Mouse (Mus musculus) intestine, postnatal 0 days (tissue): ENCODE data around the gene Syne1. TPM values are rescaled to one million over a fixed set of nuclear protein-coding genes. Genes with fewer than 3 reads are reported as not detected.
A peak's percentile ranks its signal among the peaks of the same experiment; 100 is the strongest.

Experiments
- ATAC-seq: fragments of 200-750 bp; cut with Nextera tagmentation; 2 replicates; pipeline ENCODE4 v1.8.0; 2017; ENCODE audit warnings: mild to moderate bottlenecking, moderate TSS enrichment, moderate library complexity
- H3K27ac ChIP-seq: fragments of 300-500 bp; sonication (generic); 2 replicates; pipeline ENCODE4 v1.5.1; 2014; ENCODE audit warnings: mild to moderate bottlenecking, low read depth, low read length, moderate library complexity
- H3K27me3 ChIP-seq: fragments of 300-500 bp; sonication (generic); replicated peaks from 2 replicates; pipeline ENCODE4 v1.6.1; 2014; ENCODE audit warnings: low read length, mixed read lengths; ENCODE audit not compliant: control insufficient read depth, insufficient read depth
- H3K36me3 ChIP-seq: fragments of 300-500 bp; sonication (generic); 2 replicates; pipeline ENCODE4 v1.6.1; 2014; ENCODE audit warnings: mild to moderate bottlenecking, moderate library complexity; ENCODE audit not compliant: control insufficient read depth, insufficient read depth
- H3K4me1 ChIP-seq: fragments of 300-500 bp; sonication (generic); replicated peaks from 2 replicates; pipeline ENCODE4 v1.6.1; 2014; ENCODE audit warnings: antibody characterized with exemption, low read length, mixed read lengths; ENCODE audit not compliant: control insufficient read depth, insufficient read depth
- H3K4me2 ChIP-seq: fragments of 300-500 bp; sonication (generic); replicated peaks from 2 replicates; pipeline ENCODE4 v1.6.1; 2014; ENCODE audit warnings: low read depth, mild to moderate bottlenecking, moderate library complexity
- H3K4me3 ChIP-seq: fragments of 300-500 bp; sonication (generic); 2 replicates; pipeline ENCODE4 v1.5.1; 2014; ENCODE audit warnings: low read depth, low read length
- H3K9ac ChIP-seq: fragments of 300-500 bp; sonication (generic); 2 replicates; pipeline ENCODE4 v1.6.1; 2014; ENCODE audit warnings: mild to moderate bottlenecking, low read depth, low read length
- H3K9me3 ChIP-seq: fragments of 300-500 bp; sonication (generic); 2 replicates; pipeline ENCODE4 v1.6.1; 2016; ENCODE audit warnings: mixed run types; ENCODE audit not compliant: control insufficient read depth
- CTCF ChIP-seq: sonication (generic); IDR thresholded peaks from 2 replicates; pipeline ENCODE4 v1.5.1; 2016; ENCODE audit warnings: low read depth, mild to moderate bottlenecking, control low read depth, antibody characterized with exemption, moderate library complexity
- WGBS: fragments of 180-500 bp; shearing (Covaris S2); extraction: QIAGEN DNeasy Blood & Tissue Kit; methylation state at CpG from one replicate; pipeline ENCODE4 v1.1.7; 2014; 5-methylcytosine and 5-hydroxymethylcytosine counted together
- polyA plus RNA-seq: library from polyadenylated mRNA; unstranded; fragments of >200 nt; fragmentation: Nextera tagmentation; extraction: Ambion mirVana; gene quantifications from 2 replicates; pipeline ENCODE4 v1.2.1, GENCODE M21; 2015

The Syne1 gene
- polyA plus RNA-seq, 1 experiment from 2014 or later = 4.3 TPM

GRCm38 (mm10) chr10:5190756-5191155 is 360.5 kb downstream of the Syne1 start:
- Histone ChIP-seq H3K4me2 (no peak overlapping the region), H3K9ac (no peak overlapping the region), H3K27ac (no peak overlapping the region), H3K36me3 (peaks cover 6% of the 10 kb centered on the region; the same call in 1 of the 2 replicates), H3K9me3 (no peaks in the 10 kb centered on the region), H3K4me1 (no peaks in the 10 kb centered on the region; the same call in 1 of the 2 replicates), H3K27me3 (no peaks in the 10 kb centered on the region), H3K4me3 (no peak overlapping the region)
- 87% methylated on average over 4 of the region's 4 CpGs for WGBS
- no peak for ATAC-seq
- TF ChIP-seq CTCF = no peak

- Histone ChIP-seq H3K4me1 (no peaks in the 10 kb centered on the region), H3K27me3 (no peaks in the 10 kb centered on the region), H3K4me3 (no peak overlapping the region), H3K4me2 (no peak overlapping the region), H3K27ac (no peak overlapping the region), H3K9me3 (no peaks in the 10 kb centered on the region), H3K36me3 (peaks cover 14% of the 10 kb centered on the region; the same call in 1 of the 2 replicates), H3K9ac (no peak overlapping the region)
- TF ChIP-seq CTCF = no peak
- ATAC-seq = peak; percentile 87
These were observed 362.4 kb downstream of the Syne1 start for GRCm38 (mm10) chr10:5188890-5189289.

- Histone ChIP-seq H3K36me3 (peaks cover 17% of the 10 kb centered on the region), H3K9me3 (no peaks in the 10 kb centered on the region), H3K4me2 (no peak overlapping the region), H3K27ac (no peak overlapping the region), H3K4me1 (no peaks in the 10 kb centered on the region), H3K27me3 (no peaks in the 10 kb centered on the region), H3K4me3 (no peak overlapping the region), H3K9ac (no peak overlapping the region)
- no peak for ATAC-seq
- no peak for TF ChIP-seq CTCF
- 79% methylated on average over 19 of the region's 19 CpGs for WGBS
These were observed 365.9 kb downstream of the Syne1 start for GRCm38 (mm10) chr10:5185156-5186083.

- no peak for ATAC-seq
- Histone ChIP-seq H3K9me3 (no peaks in the 10 kb centered on the region), H3K27me3 (no peaks in the 10 kb centered on the region), H3K4me1 (no peaks in the 10 kb centered on the region), H3K9ac (no peak overlapping the region), H3K36me3 (peaks cover 17% of the 10 kb centered on the region), H3K4me2 (no peak overlapping the region), H3K4me3 (no peak overlapping the region), H3K27ac (no peak overlapping the region)
- WGBS = 87% methylated on average over 4 of the region's 4 CpGs
- TF ChIP-seq CTCF = no peak
These were observed 369.5 kb downstream of the Syne1 start for GRCm38 (mm10) chr10:5181771-5182176.

GRCm38 (mm10) chr10:5179891-5180290 is 371.4 kb downstream of the Syne1 start:
- no peak overlapping the region for H3K27ac ChIP-seq
- no peaks in the 10 kb centered on the region for H3K4me1 ChIP-seq
- TF ChIP-seq CTCF = no peak
- H3K27me3 ChIP-seq = no peaks in the 10 kb centered on the region
- H3K9ac ChIP-seq = no peak overlapping the region
- no peak overlapping the region for H3K4me2 ChIP-seq
- H3K36me3 ChIP-seq = peaks cover 22% of the 10 kb centered on the region
- ATAC-seq = no peak
- 85% methylated on average over 3 of the region's 3 CpGs for WGBS
- H3K4me3 ChIP-seq = no peak overlapping the region
- no peaks in the 10 kb centered on the region for H3K9me3 ChIP-seq

GRCm38 (mm10) chr10:5177446-5178015 is 373.8 kb downstream of the Syne1 start:
- Histone ChIP-seq H3K9me3 (no peaks in the 10 kb centered on the region), H3K27me3 (no peaks in the 10 kb centered on the region), H3K36me3 (peaks cover 23% of the 10 kb centered on the region), H3K9ac (no peak overlapping the region), H3K4me1 (no peaks in the 10 kb centered on the region), H3K27ac (no peak overlapping the region), H3K4me3 (no peak overlapping the region), H3K4me2 (no peak overlapping the region)
- TF ChIP-seq CTCF = no peak
- ATAC-seq = no peak
- WGBS = 52% methylated on average over 9 of the region's 9 CpGs
